Mouse (Mus musculus) lung, postnatal 10 days (tissue): Measurements from ENCODE around the gene Rgl2.

ENCODE experiments used
- DNase-seq: peaks from one replicate; pipeline ENCODE4 v3.0.0; 2021

Rgl2 gene

GRCm38 (mm10) chr17:33909077-33909868 is 20.1 kb upstream of the Rgl2 start, which contains the start of gene Daxx:
TSS of gene Daxx (plus strand) at chr17:33909414.
- peak; percentile 99 for DNase-seq

- DNase-seq: peak; percentile 74
Observed at GRCm38 (mm10) chr17:33909869-33910250, 19.5 kb upstream of the Rgl2 start.

GRCm38 (mm10) chr17:33910346-33911051 is 18.8 kb upstream of the Rgl2 start:
- no peak for DNase-seq

- no peak for DNase-seq
Observed at GRCm38 (mm10) chr17:33911052-33911812, 18.1 kb upstream of the Rgl2 start.

- no peak for DNase-seq
Observed at GRCm38 (mm10) chr17:33911813-33912414, 17.4 kb upstream of the Rgl2 start.

- DNase-seq: no peak
Observed at GRCm38 (mm10) chr17:33913264-33913663, 16.1 kb upstream of the Rgl2 start.

- DNase-seq: no peak
Observed at GRCm38 (mm10) chr17:33913905-33914304, 15.4 kb upstream of the Rgl2 start.

- no peak for DNase-seq
Observed at GRCm38 (mm10) chr17:33914969-33915391, 14.4 kb upstream of the Rgl2 start.

- peak; percentile 98 for DNase-seq
Observed at GRCm38 (mm10) chr17:33915671-33916250, 13.6 kb upstream of the Rgl2 start, which contains the start of the genes Tapbp and Zbtb22. TSS of gene Tapbp (plus strand) at chr17:33915899. TSS of gene Zbtb22 (plus strand) at chr17:33915904.

- DNase-seq: no peak
Observed at GRCm38 (mm10) chr17:33916294-33916693, 13.0 kb upstream of the Rgl2 start.

- DNase-seq: no peak
Observed at GRCm38 (mm10) chr17:33916847-33917655, 12.3 kb upstream of the Rgl2 start.

GRCm38 (mm10) chr17:33917656-33918292 is 11.6 kb upstream of the Rgl2 start:
- no peak for DNase-seq

GRCm38 (mm10) chr17:33918293-33919203 is 10.8 kb upstream of the Rgl2 start:
- no peak for DNase-seq

GRCm38 (mm10) chr17:33919351-33920281 is 9.7 kb upstream of the Rgl2 start:
- DNase-seq: peak; percentile 93

GRCm38 (mm10) chr17:33920282-33921097 is 8.9 kb upstream of the Rgl2 start:
- peak; percentile 91 for DNase-seq

- DNase-seq: no peak
Observed at GRCm38 (mm10) chr17:33921361-33921760, 8.0 kb upstream of the Rgl2 start.

GRCm38 (mm10) chr17:33924577-33925283 is 4.6 kb upstream of the Rgl2 start:
- peak; percentile 61 for DNase-seq
